Mouse (Mus musculus): ENCODE results near the gene Tiam1. TPM values are rescaled to one million over a fixed set of nuclear protein-coding genes. Genes with fewer than 3 reads are reported as not detected.

Gene Tiam1
- polyA plus RNA-seq, 1 experiment from 2014 or later = 24.5 TPM

GRCm38 (mm10) chr16:90044004-90044754 is 99.4 kb downstream of the Tiam1 start:
- no peak overlapping the region for H3K4me2 ChIP-seq (replicated peaks; ENCODE audit: low read depth, low read length)
- no peaks in the 10 kb centered on the region for H3K4me1 ChIP-seq (ENCODE audit: control insufficient read depth, insufficient read depth, low read length)
- H3K4me3 ChIP-seq (ENCODE audit: low read length) = no peak overlapping the region
- H3K27me3 ChIP-seq (ENCODE audit: control insufficient read depth, insufficient read depth, low read length) = no peaks in the 10 kb centered on the region
- ATAC-seq (ENCODE audit: low FRiP score, low TSS enrichment) = no peak
- H3K36me3 ChIP-seq (ENCODE audit: control insufficient read depth, insufficient read depth, low read length) = no peaks in the 10 kb centered on the region
- H3K27ac ChIP-seq (ENCODE audit: low read depth, low read length) = no peak overlapping the region
- H3K9ac ChIP-seq (ENCODE audit: low read depth, low read length) = no peak overlapping the region
- H3K9me3 ChIP-seq (ENCODE audit: control insufficient read depth, low read length) = no peaks in the 10 kb centered on the region
- WGBS = 85% methylated on average over 21 of the region's 21 CpGs

GRCm38 (mm10) chr16:90042874-90043273 is 100.7 kb downstream of the Tiam1 start:
- H3K27me3 ChIP-seq (ENCODE audit: control insufficient read depth, insufficient read depth, low read length) = no peaks in the 10 kb centered on the region
- H3K9me3 ChIP-seq (ENCODE audit: control insufficient read depth, low read length) = no peaks in the 10 kb centered on the region
- 91% methylated on average over 10 of the region's 10 CpGs for whole genome bisulfite sequencing
- no peaks in the 10 kb centered on the region for H3K36me3 ChIP-seq (ENCODE audit: control insufficient read depth, insufficient read depth, low read length)
- ATAC-seq (ENCODE audit: low FRiP score, low TSS enrichment) = no peak
- no peak overlapping the region for H3K27ac ChIP-seq (ENCODE audit: low read depth, low read length)
- H3K4me1 ChIP-seq (ENCODE audit: control insufficient read depth, insufficient read depth, low read length) = no peaks in the 10 kb centered on the region
- no peak overlapping the region for H3K4me3 ChIP-seq (ENCODE audit: low read length)
- H3K9ac ChIP-seq (ENCODE audit: low read depth, low read length) = no peak overlapping the region
- H3K4me2 ChIP-seq (replicated peaks; ENCODE audit: low read depth, low read length) = no peak overlapping the region

- ATAC-seq (ENCODE audit: low FRiP score, low TSS enrichment) = no peak
- Histone ChIP-seq H3K27me3 (ENCODE audit: control insufficient read depth, insufficient read depth, low read length) (no peaks in the 10 kb centered on the region), H3K4me3 (ENCODE audit: low read length) (no peak overlapping the region), H3K9ac (ENCODE audit: low read depth, low read length) (no peak overlapping the region), H3K9me3 (ENCODE audit: control insufficient read depth, low read length) (no peaks in the 10 kb centered on the region), H3K27ac (ENCODE audit: low read depth, low read length) (no peak overlapping the region), H3K36me3 (ENCODE audit: control insufficient read depth, insufficient read depth, low read length) (no peaks in the 10 kb centered on the region), H3K4me2 (replicated peaks; ENCODE audit: low read depth, low read length) (no peak overlapping the region), H3K4me1 (ENCODE audit: control insufficient read depth, insufficient read depth, low read length) (no peaks in the 10 kb centered on the region)
- 81% methylated on average over 10 of the region's 10 CpGs for WGBS
Measured at GRCm38 (mm10) chr16:90042386-90042785, 101.2 kb downstream of the Tiam1 start.

- WGBS = 69% methylated on average over 8 of the region's 8 CpGs
- ATAC-seq (ENCODE audit: low FRiP score, low TSS enrichment) = no peak
- no peaks in the 10 kb centered on the region for H3K36me3 ChIP-seq (ENCODE audit: control insufficient read depth, insufficient read depth, low read length)
Measured at GRCm38 (mm10) chr16:90040771-90041364, 102.7 kb downstream of the Tiam1 start.

GRCm38 (mm10) chr16:90035595-90036110 is 107.9 kb downstream of the Tiam1 start:
- ATAC-seq (ENCODE audit: low FRiP score, low TSS enrichment) = no peak
- Histone ChIP-seq H3K9ac (ENCODE audit: low read depth, low read length) (no peak overlapping the region), H3K4me2 (replicated peaks; ENCODE audit: low read depth, low read length) (no peak overlapping the region), H3K9me3 (ENCODE audit: control insufficient read depth, low read length) (no peaks in the 10 kb centered on the region), H3K4me3 (ENCODE audit: low read length) (no peak overlapping the region), H3K4me1 (ENCODE audit: control insufficient read depth, insufficient read depth, low read length) (no peaks in the 10 kb centered on the region), H3K36me3 (ENCODE audit: control insufficient read depth, insufficient read depth, low read length) (no peaks in the 10 kb centered on the region), H3K27ac (ENCODE audit: low read depth, low read length) (no peak overlapping the region), H3K27me3 (ENCODE audit: control insufficient read depth, insufficient read depth, low read length) (no peaks in the 10 kb centered on the region)
- 88% methylated on average over 10 of the region's 10 CpGs for WGBS

More at GRCm38 (mm10) chr16:90040771-90041364, 102.7 kb downstream of the Tiam1 start:
- no peaks in the 10 kb centered on the region for H3K9me3 ChIP-seq (ENCODE audit: control insufficient read depth, low read length)
- no peak overlapping the region for H3K4me3 ChIP-seq (ENCODE audit: low read length)
- no peak overlapping the region for H3K27ac ChIP-seq (ENCODE audit: low read depth, low read length)
- H3K4me2 ChIP-seq (replicated peaks; ENCODE audit: low read depth, low read length) = no peak overlapping the region
- no peak overlapping the region for H3K9ac ChIP-seq (ENCODE audit: low read depth, low read length)
- no peaks in the 10 kb centered on the region for H3K4me1 ChIP-seq (ENCODE audit: control insufficient read depth, insufficient read depth, low read length)
- H3K27me3 ChIP-seq (ENCODE audit: control insufficient read depth, insufficient read depth, low read length) = no peaks in the 10 kb centered on the region

- Histone ChIP-seq H3K4me1 (ENCODE audit: control insufficient read depth, insufficient read depth, low read length) (no peaks in the 10 kb centered on the region), H3K4me2 (replicated peaks; ENCODE audit: low read depth, low read length) (no peak overlapping the region), H3K9me3 (ENCODE audit: control insufficient read depth, low read length) (no peaks in the 10 kb centered on the region), H3K4me3 (ENCODE audit: low read length) (no peak overlapping the region), H3K9ac (ENCODE audit: low read depth, low read length) (no peak overlapping the region), H3K27ac (ENCODE audit: low read depth, low read length) (no peak overlapping the region), H3K27me3 (ENCODE audit: control insufficient read depth, insufficient read depth, low read length) (no peaks in the 10 kb centered on the region), H3K36me3 (ENCODE audit: control insufficient read depth, insufficient read depth, low read length) (no peaks in the 10 kb centered on the region)
- no peak for ATAC-seq (ENCODE audit: low FRiP score, low TSS enrichment)
- WGBS = 93% methylated on average over 14 of the region's 14 CpGs
Measured at GRCm38 (mm10) chr16:90030355-90030754, 113.2 kb downstream of the Tiam1 start.

GRCm38 (mm10) chr16:90027886-90028285 is 115.7 kb downstream of the Tiam1 start:
- Histone ChIP-seq H3K27ac (ENCODE audit: low read depth, low read length) (no peak overlapping the region), H3K9ac (ENCODE audit: low read depth, low read length) (no peak overlapping the region), H3K4me2 (replicated peaks; ENCODE audit: low read depth, low read length) (no peak overlapping the region), H3K4me1 (ENCODE audit: control insufficient read depth, insufficient read depth, low read length) (no peaks in the 10 kb centered on the region), H3K4me3 (ENCODE audit: low read length) (no peak overlapping the region), H3K9me3 (ENCODE audit: control insufficient read depth, low read length) (no peaks in the 10 kb centered on the region), H3K27me3 (ENCODE audit: control insufficient read depth, insufficient read depth, low read length) (no peaks in the 10 kb centered on the region), H3K36me3 (ENCODE audit: control insufficient read depth, insufficient read depth, low read length) (no peaks in the 10 kb centered on the region)
- WGBS = 85% methylated on average over 3 of the region's 3 CpGs
- no peak for ATAC-seq (ENCODE audit: low FRiP score, low TSS enrichment)

- Histone ChIP-seq H3K4me1 (ENCODE audit: control insufficient read depth, insufficient read depth, low read length) (no peaks in the 10 kb centered on the region), H3K4me2 (replicated peaks; ENCODE audit: low read depth, low read length) (no peak overlapping the region), H3K27ac (ENCODE audit: low read depth, low read length) (no peak overlapping the region), H3K27me3 (ENCODE audit: control insufficient read depth, insufficient read depth, low read length) (no peaks in the 10 kb centered on the region), H3K4me3 (ENCODE audit: low read length) (no peak overlapping the region), H3K9me3 (ENCODE audit: control insufficient read depth, low read length) (no peaks in the 10 kb centered on the region), H3K9ac (ENCODE audit: low read depth, low read length) (no peak overlapping the region), H3K36me3 (ENCODE audit: control insufficient read depth, insufficient read depth, low read length) (no peaks in the 10 kb centered on the region)
- ATAC-seq (ENCODE audit: low FRiP score, low TSS enrichment) = no peak
- WGBS = 93% methylated on average over 6 of the region's 6 CpGs
Measured at GRCm38 (mm10) chr16:90025526-90026172, 117.9 kb downstream of the Tiam1 start.

GRCm38 (mm10) chr16:90023665-90024010 is 119.9 kb downstream of the Tiam1 start:
- H3K27ac ChIP-seq (ENCODE audit: low read depth, low read length) = no peak overlapping the region
- H3K4me1 ChIP-seq (ENCODE audit: control insufficient read depth, insufficient read depth, low read length) = no peaks in the 10 kb centered on the region
- ATAC-seq (ENCODE audit: low FRiP score, low TSS enrichment) = no peak
- WGBS = 91% methylated on average over 8 of the region's 8 CpGs
- H3K4me2 ChIP-seq (replicated peaks; ENCODE audit: low read depth, low read length) = no peak overlapping the region
- no peaks in the 10 kb centered on the region for H3K9me3 ChIP-seq (ENCODE audit: control insufficient read depth, low read length)
- no peaks in the 10 kb centered on the region for H3K36me3 ChIP-seq (ENCODE audit: control insufficient read depth, insufficient read depth, low read length)
- no peaks in the 10 kb centered on the region for H3K27me3 ChIP-seq (ENCODE audit: control insufficient read depth, insufficient read depth, low read length)
- no peak overlapping the region for H3K4me3 ChIP-seq (ENCODE audit: low read length)
- no peak overlapping the region for H3K9ac ChIP-seq (ENCODE audit: low read depth, low read length)

Data from kidney, embryonic 14.5 days (tissue).